Mouse (Mus musculus): ENCODE data around the gene Zcchc24. TPM values are rescaled to one million over a fixed set of nuclear protein-coding genes. Genes with fewer than 3 reads are reported as not detected.

Zcchc24 gene
- total and polyA plus RNA-seq, 2 experiments from 2014 or later, result 14.7 to 28.7 TPM

DNA sequence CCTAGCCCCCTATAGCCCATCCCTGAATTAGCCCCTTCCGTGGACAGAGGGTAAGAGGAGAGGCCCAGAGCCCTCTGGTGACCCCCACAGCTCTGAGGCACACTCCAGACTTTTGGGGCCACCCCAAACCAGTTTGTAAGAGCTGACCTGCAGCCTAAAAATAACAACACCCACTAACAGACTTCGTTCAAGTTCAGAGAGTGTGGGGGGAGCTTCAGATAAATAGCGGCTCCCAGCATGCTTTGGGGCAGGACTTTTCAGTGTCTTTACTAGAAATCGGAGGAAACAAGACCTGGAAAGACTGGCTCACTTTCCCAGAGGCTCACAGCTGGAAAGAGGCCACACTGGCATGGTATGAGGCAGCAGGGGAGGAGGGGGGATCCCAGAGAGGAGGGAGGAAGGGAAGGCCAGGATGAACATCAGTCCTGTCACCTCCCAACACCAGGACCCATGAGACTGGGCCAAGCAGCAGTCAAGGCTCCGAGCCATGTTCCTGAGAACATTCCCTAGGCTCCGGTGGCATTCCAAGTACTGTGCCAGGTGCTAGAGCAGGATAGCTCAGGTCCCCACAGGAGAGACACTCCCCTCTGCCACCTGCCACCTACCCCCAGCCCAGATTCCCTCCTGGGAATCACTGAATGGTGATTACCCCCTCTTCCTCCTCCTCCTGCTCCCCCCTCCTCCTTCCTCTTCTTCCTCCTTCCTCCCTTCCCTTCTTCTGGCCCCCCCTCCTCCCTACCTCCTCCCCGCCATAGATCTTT, 20.7 kb downstream of the Zcchc24 start:
- Histone ChIP-seq H3K9ac (no peak overlapping the region), H3K27me3 (ENCODE audit: insufficient read depth, low read length) (no peaks in the 10 kb centered on the region), H3K4me2 (ENCODE audit: low read depth) (no peak overlapping the region), H3K4me3 (ENCODE audit: low read depth, low read length) (no peak overlapping the region), H3K9me3 (ENCODE audit: low read length) (no peaks in the 10 kb centered on the region), H3K4me1 (ENCODE audit: insufficient read depth) (no peaks in the 10 kb centered on the region), H3K36me3 (ENCODE audit: insufficient read depth) (no peaks in the 10 kb centered on the region), H3K27ac (ENCODE audit: low read depth, low read length) (no peak overlapping the region)
- no peak for TF ChIP-seq CTCF (IDR thresholded peaks at IDR 0.05; ENCODE audit: low read depth)
- ATAC-seq (no peak), DNase-seq (no peak)
- 74% methylated on average over 7 of the region's 7 CpGs for WGBS

GRCm38 (mm10) chr14:25746971-25747945, 21.6 kb downstream of the Zcchc24 start:
- 86% methylated on average over 21 of the region's 21 CpGs for WGBS
- Histone ChIP-seq H3K9ac (no peak overlapping the region), H3K36me3 (ENCODE audit: insufficient read depth) (no peaks in the 10 kb centered on the region), H3K27me3 (ENCODE audit: insufficient read depth, low read length) (no peaks in the 10 kb centered on the region), H3K4me3 (ENCODE audit: low read depth, low read length) (no peak overlapping the region), H3K4me1 (ENCODE audit: insufficient read depth) (no peaks in the 10 kb centered on the region), H3K4me2 (ENCODE audit: low read depth) (no peak overlapping the region), H3K27ac (ENCODE audit: low read depth, low read length) (no peak overlapping the region), H3K9me3 (ENCODE audit: low read length) (no peaks in the 10 kb centered on the region)
- no peak for TF ChIP-seq CTCF (IDR thresholded peaks at IDR 0.05; ENCODE audit: low read depth)
- DNase-seq (no peak), ATAC-seq (no peak)

GRCm38 (mm10) chr14:25746371-25746770, 22.5 kb downstream of the Zcchc24 start:
- WGBS, result 93% methylated on average over 6 of the region's 6 CpGs
- Histone ChIP-seq H3K4me1 (ENCODE audit: insufficient read depth) (no peaks in the 10 kb centered on the region), H3K27ac (ENCODE audit: low read depth, low read length) (no peak overlapping the region), H3K9ac (no peak overlapping the region), H3K9me3 (ENCODE audit: low read length) (no peaks in the 10 kb centered on the region), H3K36me3 (ENCODE audit: insufficient read depth) (no peaks in the 10 kb centered on the region), H3K4me2 (ENCODE audit: low read depth) (no peak overlapping the region), H3K4me3 (ENCODE audit: low read depth, low read length) (no peak overlapping the region), H3K27me3 (ENCODE audit: insufficient read depth, low read length) (no peaks in the 10 kb centered on the region)
- DNase-seq (no peak), ATAC-seq (no peak)
- no peak for TF ChIP-seq CTCF (IDR thresholded peaks at IDR 0.05; ENCODE audit: low read depth)

DNA sequence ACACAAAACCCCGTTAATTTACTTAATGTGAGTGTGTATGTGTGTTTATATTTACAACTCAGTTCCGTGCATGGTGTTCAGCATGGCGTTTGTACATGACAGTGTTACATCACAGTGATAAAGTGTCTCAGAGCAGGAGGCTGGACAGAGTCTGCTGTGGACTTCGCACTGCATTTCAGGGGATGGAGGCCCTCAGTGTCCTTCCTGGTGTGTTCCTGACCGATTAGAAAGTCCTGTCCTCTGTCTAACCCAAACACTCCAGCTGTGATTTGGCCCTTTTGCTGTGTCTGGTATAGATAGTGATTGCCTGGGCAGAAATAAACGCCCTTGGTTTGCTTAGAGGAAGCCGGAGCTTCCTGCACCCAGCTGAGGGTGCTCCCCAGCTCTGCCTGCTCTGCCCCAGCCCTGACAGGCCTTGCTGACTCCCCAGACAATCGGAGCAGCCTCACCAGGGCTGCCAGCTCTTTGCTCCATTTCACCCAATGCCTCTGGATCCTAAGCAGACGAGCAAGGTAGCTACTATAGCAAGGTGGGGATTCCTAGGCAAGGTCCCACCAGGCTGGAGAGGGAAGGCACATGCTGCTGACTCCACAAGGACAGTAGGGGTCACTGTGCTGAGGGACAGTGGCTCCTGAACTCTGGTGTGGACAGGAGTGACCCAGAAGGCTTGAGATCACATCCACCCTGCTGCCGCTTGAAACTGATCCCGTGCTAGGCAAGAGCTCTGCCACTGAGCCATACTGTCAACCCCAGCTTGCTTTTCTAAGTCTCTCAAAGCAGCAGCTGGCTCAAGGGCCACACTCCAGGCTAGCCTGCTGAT, 23.3 kb downstream of the Zcchc24 start:
- WGBS, result 69% methylated on average over 11 of the region's 11 CpGs
- Histone ChIP-seq H3K4me2 (ENCODE audit: low read depth) (no peak overlapping the region), H3K27ac (ENCODE audit: low read depth, low read length) (no peak overlapping the region), H3K4me1 (ENCODE audit: insufficient read depth) (no peaks in the 10 kb centered on the region), H3K9me3 (ENCODE audit: low read length) (no peaks in the 10 kb centered on the region), H3K36me3 (ENCODE audit: insufficient read depth) (no peaks in the 10 kb centered on the region), H3K4me3 (ENCODE audit: low read depth, low read length) (no peak overlapping the region), H3K27me3 (ENCODE audit: insufficient read depth, low read length) (no peaks in the 10 kb centered on the region), H3K9ac (no peak overlapping the region)
- DNase-seq, result no peak
- TF ChIP-seq CTCF (IDR thresholded peaks at IDR 0.05; ENCODE audit: low read depth), result no peak
- ATAC-seq, result no peak

DNA sequence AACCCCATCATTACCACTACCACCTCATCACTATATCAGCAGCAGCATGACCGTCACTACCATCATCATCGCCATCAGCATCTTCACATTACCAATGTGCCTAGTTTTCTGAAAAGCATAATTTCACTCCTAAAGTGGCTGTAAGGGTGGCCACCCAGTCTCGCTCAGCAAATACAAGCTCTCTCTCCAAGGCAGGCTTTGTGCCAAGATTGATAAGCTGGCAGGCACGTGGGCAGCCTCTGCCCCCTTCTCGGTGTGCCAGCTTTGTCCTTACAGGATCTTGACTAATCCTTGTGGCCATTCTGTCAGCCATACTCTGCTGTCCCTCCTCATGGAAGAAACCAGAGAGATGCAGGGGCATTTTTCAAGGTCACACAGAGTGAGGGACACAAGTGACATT, 25.9 kb downstream of the Zcchc24 start:
- DNase-seq (no peak), ATAC-seq (no peak)
- 70% methylated on average over 5 of the region's 5 CpGs for WGBS
- Histone ChIP-seq H3K4me3 (ENCODE audit: low read depth, low read length) (no peak overlapping the region), H3K9me3 (ENCODE audit: low read length) (no peaks in the 10 kb centered on the region), H3K4me2 (ENCODE audit: low read depth) (no peak overlapping the region), H3K27ac (ENCODE audit: low read depth, low read length) (no peak overlapping the region), H3K36me3 (ENCODE audit: insufficient read depth) (no peaks in the 10 kb centered on the region), H3K9ac (no peak overlapping the region), H3K27me3 (ENCODE audit: insufficient read depth, low read length) (no peaks in the 10 kb centered on the region), H3K4me1 (ENCODE audit: insufficient read depth) (no peaks in the 10 kb centered on the region)
- TF ChIP-seq CTCF (IDR thresholded peaks at IDR 0.05; ENCODE audit: low read depth), result no peak

DNA sequence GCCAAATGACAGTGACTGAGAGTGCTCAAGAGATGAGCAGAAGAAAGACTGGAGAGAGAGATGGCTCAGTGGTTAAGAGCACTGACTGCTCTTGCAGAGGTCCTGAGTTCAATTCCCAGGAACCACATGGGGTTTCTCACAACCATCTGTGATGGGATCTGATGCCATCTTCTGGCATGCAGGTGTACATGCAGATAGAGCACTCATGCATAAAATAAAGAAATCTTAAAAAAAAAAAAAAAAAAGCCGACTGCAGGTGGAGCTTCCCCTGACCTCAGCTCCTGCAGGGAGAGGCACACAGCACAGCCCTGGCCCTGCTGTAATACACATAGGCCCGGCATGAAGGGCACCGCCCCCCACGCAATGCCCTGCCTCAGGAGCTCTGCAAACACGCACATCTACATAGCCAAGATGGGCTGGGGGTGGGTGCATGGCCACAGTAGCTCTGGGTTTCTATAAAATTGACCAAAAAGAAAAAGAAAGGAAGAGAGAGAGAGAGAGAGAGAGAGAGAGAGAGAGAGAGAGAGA, 26.9 kb downstream of the Zcchc24 start:
- Histone ChIP-seq H3K4me3 (ENCODE audit: low read depth, low read length) (no peak overlapping the region), H3K9ac (no peak overlapping the region), H3K9me3 (ENCODE audit: low read length) (no peaks in the 10 kb centered on the region), H3K4me1 (ENCODE audit: insufficient read depth) (peaks cover 2% of the 10 kb centered on the region; the same call in 1 of the 2 replicates), H3K27ac (ENCODE audit: low read depth, low read length) (no peak overlapping the region), H3K27me3 (ENCODE audit: insufficient read depth, low read length) (no peaks in the 10 kb centered on the region), H3K36me3 (ENCODE audit: insufficient read depth) (no peaks in the 10 kb centered on the region), H3K4me2 (ENCODE audit: low read depth) (no peak overlapping the region)
- peak; percentile 12; the same call in 1 of the 2 replicates for TF ChIP-seq CTCF (IDR thresholded peaks at IDR 0.05; ENCODE audit: low read depth)
- ATAC-seq (no peak), DNase-seq (no peak)
- WGBS, result 56% methylated on average over 5 of the region's 5 CpGs
